Mouse (Mus musculus) right cerebral cortex, postnatal 36 days (tissue): ENCODE data around the gene Coasy.
A peak's percentile ranks its signal among the peaks of the same experiment; 100 is the strongest.
"Not testable (repeated sequence)": the region's sequence is repeated elsewhere in the genome, so short reads cannot be mapped to it uniquely, and the experiment has no call there.

Source experiments
- DNase-seq, 2 experiments: peaks; one replicate each; pipeline ENCODE4 v3.0.0; 2022; ENCODE audit warnings: low spot score in 2 of 2, mixed read lengths in 1 of 2

The Coasy gene

DNA sequence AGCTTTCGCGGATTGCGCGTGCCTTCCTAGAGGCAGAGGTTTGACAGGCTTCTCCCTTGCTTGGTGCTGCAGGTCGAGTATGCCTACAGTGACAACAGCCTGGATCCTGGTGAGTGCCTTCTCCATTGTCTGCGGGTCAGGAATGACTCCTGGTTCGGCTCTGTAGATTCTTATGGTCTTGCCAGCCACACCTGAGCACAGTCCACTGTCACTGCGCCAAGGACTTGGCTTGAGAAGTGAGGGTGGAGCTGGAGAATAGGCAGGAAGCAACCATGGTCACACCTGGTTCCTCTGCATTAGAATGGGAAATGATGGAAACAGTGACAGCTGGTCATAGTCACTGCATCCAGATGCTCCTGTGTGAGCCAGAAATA, 5.3 kb downstream of the Coasy start:
- no peak for DNase-seq

GRCm38 (mm10) chr11:101089931-101090330, 7.6 kb downstream of the Coasy start:
- DNase-seq, result no peak

DNA sequence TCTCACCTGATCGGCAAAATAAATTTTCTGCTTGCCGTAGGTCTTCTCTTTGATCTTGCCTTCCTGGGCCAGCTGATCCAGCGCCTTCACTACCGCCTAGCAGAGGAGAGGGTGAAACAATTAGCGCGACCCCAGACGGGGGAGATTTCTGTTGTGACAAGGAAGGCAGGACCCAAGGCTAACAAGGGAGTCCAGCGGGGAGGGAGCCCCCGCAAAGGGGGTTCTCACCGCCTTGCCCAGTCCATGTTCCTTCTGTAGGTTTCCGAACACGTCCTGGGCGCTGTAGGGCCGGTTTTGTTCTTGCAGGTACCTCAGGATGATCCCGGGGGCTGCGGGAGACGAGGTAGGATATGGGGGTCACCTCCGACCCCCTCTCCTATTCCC, 12.6 kb downstream of the Coasy start:
- DNase-seq, result no peak

DNA sequence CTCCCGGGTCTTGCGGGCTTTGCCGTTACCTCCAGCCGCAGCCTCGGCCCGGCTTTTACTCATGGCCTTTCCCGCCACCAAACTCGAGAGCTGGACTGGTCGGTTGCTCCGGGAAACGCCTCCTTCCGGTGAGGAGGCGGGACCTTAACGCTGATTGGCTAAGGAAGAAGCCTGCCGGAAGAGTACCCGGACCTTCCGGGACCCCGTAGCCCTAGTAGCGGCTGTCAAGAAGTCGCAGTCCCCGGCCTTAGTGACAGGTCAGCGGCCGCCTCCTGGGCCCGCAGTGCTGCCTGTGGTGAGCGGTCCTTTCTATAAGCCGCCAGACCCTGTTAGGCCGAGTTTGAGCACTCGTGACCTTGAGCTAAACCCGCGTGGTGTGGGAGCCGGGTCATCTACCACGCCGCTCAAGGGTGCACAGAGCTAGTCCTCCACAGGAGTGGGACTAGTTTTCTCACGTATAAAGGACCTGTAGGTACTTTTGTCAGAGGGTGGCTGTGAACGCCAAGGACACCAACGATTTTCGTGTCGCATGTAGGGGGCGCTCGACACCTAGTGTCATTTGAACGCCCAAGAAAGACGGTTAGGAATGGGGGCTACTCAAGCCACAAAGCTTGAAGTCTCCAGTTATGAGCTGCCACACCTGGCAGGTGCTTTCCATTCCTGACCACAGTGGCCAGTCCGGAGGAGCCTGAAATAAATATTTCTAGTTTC, 13.1 kb downstream of the Coasy start, which contains the start of gene Psmc3ip:
Gene Psmc3ip, minus strand, starts transcription at position 123 of the 711 bp plus-strand sequence.
- peak; percentile 90 to 92 for DNase-seq

GRCm38 (mm10) chr11:101098231-101098630, 15.9 kb downstream of the Coasy start:
- no peak for DNase-seq

DNA sequence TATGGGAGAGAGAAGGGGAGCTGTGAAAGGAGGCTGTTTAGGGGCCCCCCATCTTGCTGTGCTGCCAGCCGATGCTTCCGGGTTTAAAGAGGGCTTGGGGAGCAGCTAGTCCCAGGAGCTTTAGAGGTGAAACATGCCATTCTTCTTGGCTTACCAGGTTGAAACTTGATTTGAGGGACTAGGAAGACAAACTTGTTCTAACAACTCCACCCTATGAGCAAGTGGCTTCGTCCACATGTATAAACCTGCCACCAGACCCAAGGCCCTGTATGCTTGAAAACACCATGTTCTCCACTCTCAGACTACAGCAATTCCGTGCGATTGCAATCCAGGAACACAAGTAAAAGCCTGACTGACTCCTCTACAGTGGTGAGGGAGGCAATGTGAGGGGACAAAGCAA, 20.6 kb downstream of the Coasy start:
- no peak for DNase-seq

- no peak for DNase-seq
Measured at GRCm38 (mm10) chr11:101109351-101109750, 27.0 kb downstream of the Coasy start.

- no peak for DNase-seq
Measured at GRCm38 (mm10) chr11:101110708-101111107, 28.3 kb downstream of the Coasy start.

GRCm38 (mm10) chr11:101111178-101111577, 28.8 kb downstream of the Coasy start:
- no peak for DNase-seq

DNA sequence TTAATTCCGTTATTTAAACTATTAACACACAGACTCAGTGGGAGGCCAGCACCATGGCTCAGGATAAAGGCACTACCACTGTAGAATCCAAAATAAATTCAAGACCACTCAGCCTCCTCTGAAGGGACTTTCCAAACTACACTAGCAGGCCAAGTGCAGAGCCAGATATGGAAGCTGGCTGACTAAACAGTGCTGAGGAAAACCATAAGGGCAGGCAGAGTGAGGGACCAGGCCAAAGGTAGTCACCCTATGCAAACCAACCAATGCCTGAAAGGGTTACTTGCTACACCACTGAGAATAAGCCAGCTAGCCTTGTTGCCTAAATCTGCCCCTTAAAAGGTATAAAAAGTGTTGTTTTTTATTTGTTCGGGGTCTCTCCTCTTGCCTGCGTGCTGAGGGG, 29.8 kb downstream of the Coasy start:
- no peak for DNase-seq

DNA sequence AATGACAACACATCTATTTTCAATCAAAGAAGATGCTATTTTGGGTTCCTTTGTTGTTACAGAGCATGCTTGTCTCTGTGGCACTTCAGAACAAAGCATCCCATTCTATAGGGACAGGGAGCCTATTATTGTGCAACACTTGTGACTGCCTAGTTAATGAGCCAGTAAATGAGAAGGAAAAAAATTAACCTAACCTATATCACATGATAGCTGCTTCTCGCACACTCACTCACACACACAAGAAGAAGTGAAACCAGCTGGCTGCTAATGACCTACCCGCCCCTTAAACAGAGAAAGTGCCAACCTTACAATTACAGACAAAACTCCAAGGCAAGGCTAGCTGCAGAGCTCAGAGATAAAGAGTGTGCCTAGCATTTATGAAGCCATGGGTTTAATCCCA, 33.2 kb downstream of the Coasy start:
- no peak for DNase-seq

DNA sequence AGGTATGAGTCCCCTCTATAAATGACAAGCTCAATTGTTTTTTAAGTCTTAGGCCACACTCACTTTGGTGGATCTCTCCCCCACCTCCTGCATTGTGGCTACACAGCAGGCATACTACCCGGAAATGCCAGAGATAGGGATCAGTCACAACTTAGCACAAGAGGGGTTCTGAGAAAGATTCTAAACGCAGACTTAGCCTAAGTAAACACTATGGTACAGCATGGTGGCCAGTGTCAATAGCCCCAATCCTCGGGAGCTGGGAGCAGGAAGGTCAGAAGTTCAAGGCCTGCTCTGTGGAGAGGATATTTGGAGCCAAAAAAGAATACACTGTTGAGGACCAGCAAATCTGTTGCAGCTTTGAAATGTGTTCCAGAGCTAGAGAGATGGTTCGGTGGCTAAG, 35.7 kb downstream of the Coasy start:
- no peak for DNase-seq

DNA sequence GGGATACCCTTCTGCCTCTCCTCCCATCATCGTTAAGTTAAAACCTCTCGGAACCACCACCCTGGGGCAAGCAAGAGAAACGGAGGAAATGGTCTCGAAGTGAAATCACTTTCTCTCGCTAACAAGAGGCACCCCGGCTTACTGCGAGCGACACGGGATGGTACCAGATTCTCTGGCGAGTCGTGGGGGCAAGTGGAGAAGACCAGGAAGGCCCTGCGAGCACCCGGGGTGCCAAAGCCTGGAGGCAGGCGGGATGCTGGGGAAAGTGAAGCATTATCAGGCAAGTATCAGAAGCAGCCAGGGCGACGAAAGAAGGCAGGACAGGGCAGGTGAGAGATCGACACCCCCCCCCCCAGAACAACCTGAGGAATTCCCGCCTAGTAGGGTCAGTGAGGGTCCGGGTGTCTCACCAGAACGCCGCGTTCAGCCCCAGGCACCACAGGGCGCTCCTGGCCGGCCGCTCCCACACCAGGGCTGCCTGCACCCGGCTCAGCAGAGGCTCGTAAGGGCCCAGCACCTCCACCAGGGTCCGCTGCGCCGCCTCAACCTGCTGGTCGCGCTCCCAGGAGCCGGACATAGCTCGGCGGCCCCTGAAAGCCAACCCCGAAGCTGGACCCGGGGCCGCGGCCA, 36.9 kb downstream of the Coasy start:
- DNase-seq, result no peak

DNA sequence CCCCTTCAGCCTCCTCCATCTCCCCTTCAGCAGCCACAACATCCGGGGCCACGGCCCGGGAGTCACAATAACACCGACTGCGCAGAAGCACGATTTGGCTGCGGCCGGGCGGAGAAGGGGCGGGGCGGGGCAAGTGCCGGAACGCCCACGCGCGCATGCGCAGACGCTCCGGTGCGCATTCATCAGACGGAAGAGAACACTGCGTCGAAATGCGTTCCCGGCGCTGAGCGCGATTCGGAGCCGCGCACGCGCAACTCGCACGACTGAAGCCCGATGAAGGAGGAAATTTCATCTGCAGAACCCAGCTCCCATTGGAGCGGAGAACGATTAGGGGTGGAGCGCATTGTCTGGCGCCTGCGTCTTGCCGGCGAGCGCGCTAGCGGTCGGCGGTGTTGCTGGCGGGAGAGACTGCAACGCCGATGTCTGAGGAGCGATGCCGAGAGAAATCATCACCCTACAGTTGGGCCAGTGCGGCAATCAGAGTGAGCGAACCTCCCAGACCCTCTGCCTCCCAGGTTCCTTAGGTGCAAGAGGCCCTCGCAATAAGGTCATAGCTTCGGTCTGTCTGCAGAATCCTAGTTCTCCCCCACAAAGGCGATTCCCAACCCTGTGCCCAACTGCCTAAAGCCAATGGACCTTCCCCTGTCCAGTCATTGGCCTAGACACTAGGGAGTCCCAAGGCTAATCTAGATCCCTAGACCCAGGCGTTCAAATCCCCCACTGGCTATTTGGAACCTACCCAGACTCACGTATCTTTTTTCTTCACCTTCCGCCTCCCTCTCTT, 37.6 kb downstream of the Coasy start, which contains the start of the genes Retreg3 and Tubg1:
Gene Retreg3, minus strand, starts transcription at position 133 of the 784 bp plus-strand sequence.
Gene Tubg1, plus strand, starts transcription at position 178 of the 784 bp plus-strand sequence.
- DNase-seq, result peak; percentile 98

GRCm38 (mm10) chr11:101120545-101121188, 38.3 kb downstream of the Coasy start:
- no peak for DNase-seq

GRCm38 (mm10) chr11:101124494-101124893, 42.1 kb downstream of the Coasy start:
- DNase-seq, result not testable (repeated sequence)

GRCm38 (mm10) chr11:101125008-101125407, 42.6 kb downstream of the Coasy start:
- DNase-seq, result not testable (repeated sequence)

GRCm38 (mm10) chr11:101127075-101127474, 44.7 kb downstream of the Coasy start:
- no peak for DNase-seq

GRCm38 (mm10) chr11:101128996-101129577, 46.7 kb downstream of the Coasy start:
- no peak for DNase-seq

DNA sequence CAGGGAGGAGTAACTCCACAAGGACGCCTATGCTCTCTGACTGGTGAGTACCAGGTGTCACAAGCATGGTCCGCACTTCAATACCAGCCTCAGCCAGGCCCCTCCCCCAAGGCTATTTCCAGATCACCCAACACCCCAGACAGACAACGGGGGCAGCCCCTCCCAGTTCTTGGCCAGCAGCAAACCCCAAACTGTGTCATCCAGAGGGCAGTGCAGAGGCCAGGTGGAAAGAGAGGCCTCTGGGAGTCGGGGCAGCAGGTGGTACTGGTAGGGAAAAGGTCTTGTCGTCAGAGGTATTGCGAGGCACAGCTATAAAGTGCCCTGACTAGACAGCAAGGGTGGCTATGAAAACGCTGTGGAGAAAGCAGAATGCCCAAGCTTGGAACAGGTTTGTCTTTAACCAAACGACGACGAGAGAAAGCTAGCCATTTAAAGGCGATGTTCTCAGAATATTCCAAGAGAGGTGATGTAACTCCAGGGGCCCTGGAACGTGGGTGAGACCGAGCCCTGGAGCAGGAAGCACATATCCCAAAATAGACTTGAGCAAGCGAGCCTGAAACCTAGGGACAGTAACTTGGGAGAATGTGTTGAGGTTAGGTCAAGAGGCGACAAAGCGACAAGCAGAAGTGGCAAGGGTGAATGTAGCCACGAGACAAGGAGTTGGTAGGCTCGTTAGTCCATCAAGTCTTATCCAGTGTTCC, 47.8 kb downstream of the Coasy start:
- DNase-seq, result no peak

DNA sequence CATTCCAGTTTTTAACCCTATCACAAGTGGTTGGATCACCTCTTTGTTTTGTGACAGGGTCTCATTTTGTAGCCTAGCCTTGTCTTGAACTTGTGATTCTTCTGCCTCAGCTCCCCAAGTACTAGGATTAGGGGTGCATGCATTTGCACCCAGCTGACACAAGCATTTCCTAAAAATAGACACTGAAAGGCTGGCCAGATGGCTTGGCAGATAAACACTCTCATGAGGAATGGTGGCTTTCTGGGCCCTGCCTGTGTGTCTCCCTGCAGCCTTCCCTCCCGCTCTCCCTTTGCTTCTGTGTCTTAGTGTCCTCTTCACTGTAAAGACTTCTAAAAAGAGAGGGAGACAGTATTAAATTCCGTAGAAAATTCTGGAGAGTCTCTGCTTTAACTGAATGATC, 48.8 kb downstream of the Coasy start:
- DNase-seq, result no peak
